Mouse (Mus musculus) ES-Bruce4 (cell line): ENCODE data around the gene Slc25a21.

ENCODE experiments used
- EP300 ChIP-seq: IDR thresholded peaks from 2 replicates; pipeline ENCODE4 v1.6.1; 2011; ENCODE audit warnings: low read depth, low read length; ENCODE audit not compliant: insufficient read depth
- POLR2A ChIP-seq: IDR thresholded peaks from one replicate; pipeline ENCODE4 v1.8.1; 2011; ENCODE audit warnings: low read length; ENCODE audit not compliant: insufficient read depth

DNA sequence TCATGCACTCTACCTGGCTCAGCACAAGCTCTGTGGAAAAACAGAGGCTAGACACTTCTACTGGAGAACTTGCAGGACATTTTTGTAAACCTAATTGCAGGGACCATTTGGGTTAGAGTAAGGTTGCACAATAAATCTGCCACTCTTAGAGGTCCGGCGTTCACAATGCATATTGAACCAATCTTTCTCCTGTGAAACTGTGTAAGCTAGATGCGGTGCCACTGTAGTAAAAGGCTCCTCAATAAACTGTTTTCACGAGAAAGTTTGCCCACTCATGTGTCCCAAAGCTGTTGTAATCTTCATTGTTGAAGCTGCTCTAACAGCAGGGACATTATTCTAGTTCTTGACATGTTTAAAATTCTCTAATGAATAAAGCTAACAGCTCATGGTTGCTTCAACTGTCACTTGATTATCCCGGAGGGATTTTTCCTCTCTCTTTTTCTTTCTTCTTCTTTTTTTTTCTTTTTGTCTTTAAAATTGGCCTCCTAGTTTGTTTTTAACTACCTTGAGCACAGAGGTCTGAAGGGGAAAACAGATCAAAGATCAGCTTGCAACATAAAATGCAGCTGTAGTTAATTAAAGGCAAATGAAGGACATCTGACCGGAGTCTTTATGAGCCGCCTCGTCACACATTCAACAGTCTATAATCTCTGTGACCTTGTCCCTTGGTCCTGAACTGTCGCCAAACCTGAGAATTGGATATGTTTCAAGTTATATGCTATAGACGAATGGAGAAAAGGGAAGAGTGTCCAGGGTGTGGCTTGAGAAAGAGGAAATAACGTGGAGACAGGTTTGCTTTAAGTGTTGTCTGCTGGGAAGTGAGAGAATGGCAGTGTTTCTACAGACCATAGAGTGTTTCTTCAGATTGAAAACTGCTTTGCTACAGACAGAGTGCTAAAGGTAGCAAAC is 245.3 kb downstream of the Slc25a21 start:
- TF ChIP-seq EP300: no peak
- TF ChIP-seq POLR2A: no peak
